Mouse (Mus musculus) MEL (cell line): ENCODE results near the gene Rpl36-ps4. TPM values are rescaled to one million over a fixed set of nuclear protein-coding genes. Genes with fewer than 3 reads are reported as not detected.
A peak's percentile ranks its signal among the peaks of the same experiment; 100 is the strongest.
"Not testable (repeated sequence)": the region's sequence is repeated elsewhere in the genome, so short reads cannot be mapped to it uniquely, and the experiment has no call there.

Experiments
- DNase-seq: peaks from one replicate; pipeline ENCODE4 v3.0.0; 2011; ENCODE audit warnings: low read depth, low spot score
- H3K27ac ChIP-seq: 2 replicates; pipeline ENCODE4 v1.5.1; 2012; ENCODE audit warnings: low read depth, mild to moderate bottlenecking, control low read depth, low read length, moderate library complexity; ENCODE audit not compliant: control insufficient read depth
- H3K27me3 ChIP-seq, 2 experiments: fragments of 150-350 bp in 1 of 2; sonication (generic) in 1 of 2; 2 replicates each; pipeline ENCODE4 v1.6.1; 2012; ENCODE audit warnings: low read length in 2 of 2, mild to moderate bottlenecking in 2 of 2, improper control_type of control experiment in 1 of 2, moderate library complexity in 1 of 2; ENCODE audit not compliant: insufficient read depth in 2 of 2, control insufficient read depth in 1 of 2
- H3K36me3 ChIP-seq, 2 experiments: 2 replicates each; pipeline ENCODE4 v1.6.1; 2012 to 2014; ENCODE audit warnings: low read length in 2 of 2, improper control_type of control experiment in 1 of 2, inconsistent platforms in 1 of 2, mild to moderate bottlenecking in 1 of 2; ENCODE audit not compliant: insufficient read depth in 2 of 2, control insufficient read depth in 1 of 2
- H3K4me1 ChIP-seq, 2 experiments: fragments of 150-350 bp in 1 of 2; sonication (generic) in 1 of 2; 2 replicates each; pipeline ENCODE4 v1.6.1; 2012; ENCODE audit warnings: low read length in 2 of 2, improper control_type of control experiment in 1 of 2, mild to moderate bottlenecking in 1 of 2; ENCODE audit not compliant: insufficient read depth in 2 of 2, control insufficient read depth in 1 of 2
- H3K4me3 ChIP-seq, 2 experiments: fragments of 150-350 bp in 1 of 2; sonication (generic) in 1 of 2; 2 replicates each; pipeline ENCODE4 v1.5.1; 2012; ENCODE audit warnings: low read depth in 2 of 2, low read length in 2 of 2, mild to moderate bottlenecking in 2 of 2, moderate library complexity in 2 of 2, control low read depth in 1 of 2, improper control_type of control experiment in 1 of 2; ENCODE audit not compliant: control insufficient read depth in 1 of 2, insufficient read depth in 1 of 2
- H3K79me2 ChIP-seq: 2 replicates; pipeline ENCODE4 v1.6.1; 2012; ENCODE audit warnings: mild to moderate bottlenecking, low read length, moderate library complexity; ENCODE audit not compliant: control insufficient read depth, poor library complexity, insufficient read depth
- H3K9ac ChIP-seq: 2 replicates; pipeline ENCODE4 v1.6.1; 2012; ENCODE audit warnings: low read depth, mild to moderate bottlenecking, control low read depth, low read length, moderate library complexity; ENCODE audit not compliant: control insufficient read depth, poor library complexity, severe bottlenecking
- H3K9me3 ChIP-seq: fragments of 150-350 bp; sonication (generic); replicated peaks from 2 replicates; pipeline ENCODE4 v1.6.1; 2012; ENCODE audit warnings: mild to moderate bottlenecking, low read length, improper control_type of control experiment, moderate library complexity; ENCODE audit not compliant: insufficient read depth
- CHD1 ChIP-seq: IDR thresholded peaks from 2 replicates; pipeline ENCODE4 v1.6.1; 2012; ENCODE audit warnings: low read depth, mild to moderate bottlenecking, inconsistent platforms, low read length, improper control_type of control experiment
- CHD2 ChIP-seq: IDR thresholded peaks from 2 replicates; pipeline ENCODE4 v1.6.1; 2011; ENCODE audit warnings: low read length, improper control_type of control experiment
- CTCF ChIP-seq, 3 experiments: IDR thresholded peaks in 2 of 3; conservative IDR thresholded peaks in 1 of 3; 2 replicates each; pipeline ENCODE4 v1.5.1; 2011 to 2012; ENCODE audit warnings: low read length in 3 of 3, low read depth in 2 of 3, mild to moderate bottlenecking in 2 of 3, improper control_type of control experiment in 1 of 3, inconsistent platforms in 1 of 3, mixed read lengths in 1 of 3, moderate library complexity in 1 of 3; ENCODE audit not compliant: control insufficient read depth in 1 of 3, insufficient read depth in 1 of 3, poor library complexity in 1 of 3, severe bottlenecking in 1 of 3
- ELF1 ChIP-seq: IDR thresholded peaks from 2 replicates; pipeline ENCODE4 v1.6.1; 2014; ENCODE audit warnings: low read depth, mild to moderate bottlenecking, inconsistent platforms, low read length, improper control_type of control experiment, moderate library complexity
- ETS1 ChIP-seq: IDR thresholded peaks from 2 replicates; pipeline ENCODE4 v1.6.1; 2012; ENCODE audit warnings: low read depth, mild to moderate bottlenecking, inconsistent platforms, low read length, improper control_type of control experiment, moderate library complexity
- KAT2A ChIP-seq: conservative IDR thresholded peaks from 2 replicates; pipeline ENCODE4 v1.6.1; 2012; ENCODE audit warnings: low read depth, low read length, improper control_type of control experiment, inconsistent platforms
- MYB ChIP-seq: IDR thresholded peaks from 2 replicates; pipeline ENCODE4 v1.6.1; 2011; ENCODE audit warnings: mild to moderate bottlenecking, low read depth, low read length, improper control_type of control experiment
- MYC ChIP-seq: IDR thresholded peaks from 2 replicates; pipeline ENCODE4 v1.6.1; 2011; ENCODE audit warnings: low read depth, mild to moderate bottlenecking, low read length, improper control_type of control experiment, moderate library complexity
- NELFE ChIP-seq: IDR thresholded peaks from 2 replicates; pipeline ENCODE4 v1.6.1; 2011; ENCODE audit warnings: low read depth, low read length, improper control_type of control experiment
- POLR2AphosphoS2 ChIP-seq: IDR thresholded peaks from 2 replicates; pipeline ENCODE4 v1.6.1; 2011; ENCODE audit warnings: low read length, improper control_type of control experiment
- POLR2AphosphoS5 ChIP-seq: IDR thresholded peaks from 2 replicates; pipeline ENCODE4 v1.6.1; 2012; ENCODE audit warnings: low read depth, borderline replicate concordance, mild to moderate bottlenecking, inconsistent platforms, low read length, moderate library complexity, mixed read lengths
- RCOR1 ChIP-seq: IDR thresholded peaks from 2 replicates; pipeline ENCODE4 v1.6.1; 2012; ENCODE audit warnings: low read depth, mild to moderate bottlenecking, inconsistent platforms, low read length, improper control_type of control experiment
- SMC3 ChIP-seq: IDR thresholded peaks from 2 replicates; pipeline ENCODE4 v1.6.1; 2011; ENCODE audit warnings: low read depth, low read length, improper control_type of control experiment
- USF2 ChIP-seq, 2 experiments: IDR thresholded peaks; 2 replicates each; pipeline ENCODE4 v1.6.1; 2011 to 2012; ENCODE audit warnings: improper control_type of control experiment in 2 of 2, low read length in 2 of 2, borderline replicate concordance in 1 of 2, inconsistent platforms in 1 of 2, low read depth in 1 of 2, mild to moderate bottlenecking in 1 of 2; ENCODE audit not compliant: insufficient read depth in 1 of 2
- ZC3H11A ChIP-seq: IDR thresholded peaks from 2 replicates; pipeline ENCODE4 v1.6.1; 2012; ENCODE audit warnings: low read depth, mild to moderate bottlenecking, inconsistent platforms, low read length, improper control_type of control experiment
- ZKSCAN1 ChIP-seq: IDR thresholded peaks from 2 replicates; pipeline ENCODE4 v1.6.1; 2012; ENCODE audit warnings: low read depth, mild to moderate bottlenecking, inconsistent platforms, low read length, improper control_type of control experiment, moderate library complexity
- polyA plus RNA-seq, 2 experiments: library from polyadenylated mRNA; stranded (reverse) in 1 of 2; unstranded in 1 of 2; fragments of >175 nt in 1 of 2; fragments of >200 nt in 1 of 2; gene quantifications; 2 replicates each; pipeline versions ENCODE4 v1.2.1 to v1.2.4; 2012; ENCODE audit warnings: low replicate concordance in 2 of 2, low read depth in 1 of 2; ENCODE audit not compliant: insufficient read length in 2 of 2, insufficient read depth in 1 of 2, missing spikeins in 1 of 2
- total RNA-seq: library from RNA; depleted of rRNA; stranded (reverse); fragments of 300-350 nt; gene quantifications from 2 replicates; pipeline ENCODE4 v1.2.3, GENCODE M21; 2012

The Rpl36-ps4 gene
- total and polyA plus RNA-seq, 3 experiments, result not detected

- no peak for DNase-seq
- Histone ChIP-seq H3K27ac (no peak overlapping the region), H3K9me3 (no peaks in the 10 kb centered on the region), H3K4me3 (no peak overlapping the region), H3K36me3 (peaks cover 0 to 3% of the 10 kb centered on the region in 2 experiments; a peak in 2 of 4 replicates), H3K79me2 (no peaks in the 10 kb centered on the region), H3K9ac (no peak overlapping the region), H3K27me3 (no peaks in the 10 kb centered on the region), H3K4me1 (peaks cover 0 to 2% of the 10 kb centered on the region in 2 experiments; a peak in 1 of 4 replicates)
- TF ChIP-seq POLR2AphosphoS5, result no peak
- TF ChIP-seq KAT2A, result no peak
- no peak for TF ChIP-seq USF2 (IDR thresholded peaks at IDR 0.05; ENCODE audit: borderline replicate concordance in 1 of 2, insufficient read depth in 1 of 2, low read depth in 1 of 2, low read length in 2 of 2)
- no peak for TF ChIP-seq MYB
- TF ChIP-seq RCOR1, result no peak
- TF ChIP-seq ZKSCAN1, result no peak
- TF ChIP-seq NELFE, result no peak
- no peak for TF ChIP-seq POLR2AphosphoS2
- TF ChIP-seq ELF1, result no peak
- TF ChIP-seq ZC3H11A, result no peak
- no peak for TF ChIP-seq ETS1
These were observed 36.5 kb downstream of the Rpl36-ps4 start for GRCm38 (mm10) chr17:87957096-87957840.

GRCm38 (mm10) chr17:87958283-87958682, 37.5 kb downstream of the Rpl36-ps4 start:
- Histone ChIP-seq H3K4me1 (peaks cover 0 to 2% of the 10 kb centered on the region in 2 experiments; a peak in 1 of 4 replicates), H3K9ac (no peak overlapping the region), H3K4me3 (no peak overlapping the region), H3K9me3 (no peaks in the 10 kb centered on the region), H3K79me2 (no peaks in the 10 kb centered on the region), H3K27me3 (no peaks in the 10 kb centered on the region), H3K36me3 (peaks cover 0 to 3% of the 10 kb centered on the region in 2 experiments; a peak in 2 of 4 replicates), H3K27ac (no peak overlapping the region)
- TF ChIP-seq SMC3 (peak; percentile 20; the same call in 1 of the 2 replicates), CHD2 (no peak), RCOR1 (no peak), CTCF (IDR thresholded peaks at IDR 0.05 in 2 of 3, conservative IDR thresholded peaks at IDR 0.05 in 1 of 3; ENCODE audit: control insufficient read depth in 1 of 3, insufficient read depth in 1 of 3, low read depth in 2 of 3, low read length in 3 of 3, poor library complexity in 1 of 3, severe bottlenecking in 1 of 3) (peak; percentile 21 to 42 (median 38); a peak in 5 of 6 replicates), CHD1 (no peak), MYC (no peak)
- no peak for DNase-seq

GRCm38 (mm10) chr17:87959406-87959805, 38.6 kb downstream of the Rpl36-ps4 start:
- H3K79me2 ChIP-seq, H3K9ac ChIP-seq, H3K4me1 ChIP-seq: not testable (repeated sequence)

GRCm38 (mm10) chr17:87959931-87960330, 39.2 kb downstream of the Rpl36-ps4 start:
- H3K9ac ChIP-seq, H3K4me1 ChIP-seq, DNase-seq, H3K9me3 ChIP-seq, H3K4me3 ChIP-seq, H3K27ac ChIP-seq, H3K36me3 ChIP-seq, H3K27me3 ChIP-seq, H3K79me2 ChIP-seq: not testable (repeated sequence)

More at GRCm38 (mm10) chr17:87959406-87959805, 38.6 kb downstream of the Rpl36-ps4 start:
- DNase-seq, H3K27me3 ChIP-seq, H3K27ac ChIP-seq, H3K9me3 ChIP-seq, H3K36me3 ChIP-seq, H3K4me3 ChIP-seq: not testable (repeated sequence)
